Mouse (Mus musculus) c-Kit-positive CD71-positive TER-119-negative erythroid progenitor cells, embryonic 14.5 days (primary cell): ENCODE measurements around the gene Asic2.

Source experiments
- DNase-seq: peaks from one replicate; pipeline ENCODE4 v3.0.0-alpha.2; 2013; ENCODE audit warnings: low read depth

Asic2 gene

DNA sequence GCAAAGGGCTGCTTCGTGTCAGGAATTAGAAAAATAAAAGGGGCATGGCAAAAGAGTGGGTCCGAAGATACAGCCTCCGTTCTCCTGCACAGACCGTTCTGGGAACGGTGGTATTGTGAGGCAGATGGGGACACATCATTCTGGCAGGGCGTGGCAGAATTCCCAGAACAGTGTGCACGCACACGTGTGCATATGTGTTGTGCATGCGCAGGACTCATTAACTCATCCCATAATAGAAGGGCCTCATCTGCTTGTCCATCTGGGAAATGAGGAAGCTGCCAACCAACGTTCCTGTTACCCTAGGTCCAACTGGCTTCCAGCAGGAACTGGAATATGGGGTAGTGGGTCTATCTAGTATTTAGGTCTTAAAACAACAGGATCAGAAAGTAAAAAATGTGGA, 455.8 kb downstream of the Asic2 start:
- no peak for DNase-seq

- no peak for DNase-seq
Observed at GRCm38 (mm10) chr11:81511401-81511800, 456.9 kb downstream of the Asic2 start.

DNA sequence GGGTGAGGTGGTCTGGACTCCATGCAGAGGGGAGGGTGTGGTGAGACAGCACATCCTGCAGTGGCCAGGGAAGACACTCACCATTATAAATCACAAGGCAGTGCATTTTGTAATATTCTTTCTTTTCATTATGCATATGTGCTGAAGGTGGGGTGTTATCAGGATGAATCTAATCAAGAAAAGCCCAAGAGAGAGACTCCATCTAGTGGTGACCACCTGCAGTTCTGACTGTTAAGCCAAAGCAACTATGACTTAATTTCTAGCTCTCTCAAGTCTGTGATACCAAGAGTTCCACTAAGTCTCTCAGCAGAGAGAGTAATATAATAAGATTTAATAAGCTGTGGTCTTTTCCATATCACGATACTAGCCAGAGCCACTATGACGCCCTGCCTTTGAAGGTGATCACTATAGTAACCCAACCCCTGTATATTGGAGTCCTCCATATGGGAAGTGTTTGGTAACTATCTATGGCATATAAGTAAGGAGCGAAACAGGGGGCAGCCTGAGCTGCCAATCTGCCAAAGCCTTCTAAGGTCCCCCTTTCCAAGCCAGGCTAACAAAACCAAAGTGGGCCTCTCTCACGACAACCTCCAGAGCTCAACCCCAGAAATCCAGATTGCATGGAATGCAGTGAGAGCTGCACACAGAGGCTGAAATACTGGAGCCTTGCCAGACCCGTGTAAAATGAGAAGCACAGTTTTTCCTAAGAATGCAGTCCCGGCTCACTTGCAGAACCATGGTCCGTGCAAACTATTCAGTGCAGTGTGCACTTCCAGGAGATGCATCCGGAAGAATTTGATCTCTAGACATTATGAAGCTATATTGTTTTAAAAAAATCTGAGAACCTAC, 459.6 kb downstream of the Asic2 start:
- DNase-seq, result no peak

GRCm38 (mm10) chr11:81504791-81505430, 463.3 kb downstream of the Asic2 start:
- DNase-seq, result no peak

DNA sequence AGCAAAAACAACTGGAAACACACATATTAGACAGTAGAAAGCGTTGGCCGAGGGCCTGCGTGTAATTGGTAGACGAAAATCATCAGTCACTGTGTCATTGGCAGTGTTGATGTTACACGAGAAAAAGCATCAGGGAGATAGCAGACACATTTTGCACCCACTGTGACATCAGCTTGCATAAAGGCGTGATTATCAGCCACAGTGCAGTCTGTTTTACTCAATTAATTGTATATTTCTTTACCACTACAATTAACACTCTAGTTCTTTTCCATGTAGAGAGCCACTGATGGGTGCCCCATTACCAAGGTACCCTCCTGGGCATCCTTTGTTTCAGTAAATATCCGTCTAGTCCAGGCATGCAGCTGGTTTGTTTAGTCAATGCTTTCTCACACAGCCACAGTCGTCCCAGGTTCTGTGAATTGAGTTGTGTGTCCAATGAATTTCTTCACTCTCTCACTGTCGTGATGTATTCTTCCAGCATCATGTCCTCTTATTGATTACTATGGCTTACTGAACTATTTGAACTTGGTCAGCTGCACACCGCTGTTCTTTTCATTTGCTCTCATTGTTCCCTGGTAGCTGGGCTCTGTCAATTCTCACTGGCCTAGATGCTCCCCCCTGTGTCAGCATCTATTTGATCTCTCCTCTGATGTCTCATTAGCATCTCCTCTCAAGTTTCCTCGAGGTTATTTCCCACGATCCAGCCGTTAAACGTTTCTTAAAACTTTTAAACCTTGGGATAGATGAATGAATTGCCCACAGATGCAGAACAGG, 466.6 kb downstream of the Asic2 start:
- no peak for DNase-seq

- no peak for DNase-seq
Observed at GRCm38 (mm10) chr11:81498990-81499389, 469.3 kb downstream of the Asic2 start.

DNA sequence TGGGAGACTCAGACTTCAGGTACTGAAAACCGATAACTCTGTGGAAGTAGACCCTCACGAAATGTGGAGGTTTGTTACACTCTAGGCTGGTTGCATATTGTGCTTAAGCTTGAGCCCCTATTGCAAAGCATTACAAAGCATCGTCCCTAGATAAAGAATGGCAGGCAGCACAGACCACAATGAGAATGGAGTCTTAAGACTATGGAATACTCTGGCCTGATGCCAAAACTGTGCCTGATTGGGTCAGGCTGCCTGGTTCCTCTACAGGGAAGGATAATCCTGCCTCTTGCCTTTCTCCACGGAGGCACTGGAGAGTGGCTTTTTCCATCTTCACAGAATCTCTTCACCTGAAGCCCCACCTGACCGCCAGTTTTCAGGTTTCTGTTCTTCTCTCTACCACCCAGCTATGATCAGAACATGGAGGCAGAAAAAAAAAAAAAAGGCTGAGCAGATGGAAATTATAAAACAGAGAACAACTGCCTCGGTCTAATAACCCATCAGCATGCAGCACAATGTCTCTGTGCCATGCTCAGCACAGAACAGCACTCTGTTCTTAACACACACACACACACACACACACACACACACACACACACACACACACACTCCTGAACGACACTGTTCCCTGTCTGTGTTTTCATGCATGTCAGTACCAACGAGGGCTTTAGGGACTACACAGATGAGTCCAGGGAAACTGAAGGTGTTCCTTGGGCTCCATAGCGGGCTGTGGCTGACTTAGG, 470.4 kb downstream of the Asic2 start:
- no peak for DNase-seq

- no peak for DNase-seq
Observed at GRCm38 (mm10) chr11:81496446-81496845, 471.8 kb downstream of the Asic2 start.

DNA sequence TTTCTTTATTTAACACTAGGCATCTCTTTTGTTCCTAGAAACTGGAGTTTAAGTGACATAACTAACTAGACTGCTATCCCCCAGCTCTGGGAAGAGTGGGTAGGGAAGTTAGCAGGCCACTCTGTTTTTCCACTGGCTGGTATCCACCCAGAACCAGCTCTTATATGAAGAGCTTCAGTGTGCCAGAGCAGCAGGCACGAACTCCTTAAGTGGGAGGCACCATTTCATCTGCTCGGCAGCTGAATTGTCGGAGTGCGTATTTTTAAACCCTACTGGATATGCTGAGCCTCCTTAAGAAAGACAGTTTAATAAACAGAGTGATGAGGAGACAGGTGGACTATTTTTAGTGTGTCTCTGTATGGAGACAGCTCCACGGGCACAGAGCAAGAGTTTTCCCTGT, 475.9 kb downstream of the Asic2 start:
- no peak for DNase-seq

DNA sequence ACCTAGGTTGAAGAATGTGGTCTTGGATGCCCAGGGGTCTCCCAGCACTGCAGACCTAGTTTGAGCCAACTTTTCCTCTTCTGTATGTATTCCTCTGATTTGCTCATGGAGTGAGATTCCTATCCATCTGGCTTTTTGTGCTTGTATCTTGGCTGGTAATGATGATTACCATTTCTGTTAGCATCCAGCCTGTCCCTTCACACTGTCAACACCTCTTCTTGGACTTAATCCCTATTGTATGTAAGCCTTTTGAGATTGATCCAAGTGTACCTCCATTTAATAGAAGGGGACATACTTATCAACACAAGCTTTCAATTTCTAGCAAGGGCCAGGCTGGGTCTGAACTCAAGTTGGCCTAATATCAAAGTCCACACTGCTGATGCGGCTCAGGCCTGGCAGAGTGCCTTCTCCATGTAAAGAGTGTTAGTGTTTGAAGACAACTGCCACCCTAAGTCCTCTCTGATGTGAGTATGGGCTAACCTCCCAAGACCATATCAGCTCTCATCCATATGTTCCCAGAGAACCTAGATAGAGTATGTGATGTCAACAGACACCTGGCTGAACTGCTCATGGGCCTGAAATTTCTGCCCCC, 479.0 kb downstream of the Asic2 start:
- no peak for DNase-seq

DNA sequence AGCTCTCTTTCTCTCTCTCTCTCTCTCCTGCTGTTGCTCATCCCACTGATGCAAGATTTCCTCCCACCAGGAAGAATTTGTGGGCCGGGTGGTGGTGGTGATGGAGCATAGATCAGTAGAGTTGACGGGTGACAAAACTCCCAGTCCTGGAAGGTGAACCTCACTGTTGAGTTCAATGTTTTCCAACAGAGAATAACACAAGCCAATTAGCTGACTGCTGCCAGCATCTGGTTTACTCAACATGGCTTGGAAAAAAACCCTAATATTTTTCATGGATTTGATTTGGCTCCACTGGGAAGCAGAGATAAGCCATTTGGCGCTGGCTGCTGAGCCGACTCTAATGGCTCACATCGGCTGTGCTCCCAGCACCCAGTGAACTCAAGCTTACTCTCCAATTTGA, 479.6 kb downstream of the Asic2 start:
- DNase-seq, result no peak

DNA sequence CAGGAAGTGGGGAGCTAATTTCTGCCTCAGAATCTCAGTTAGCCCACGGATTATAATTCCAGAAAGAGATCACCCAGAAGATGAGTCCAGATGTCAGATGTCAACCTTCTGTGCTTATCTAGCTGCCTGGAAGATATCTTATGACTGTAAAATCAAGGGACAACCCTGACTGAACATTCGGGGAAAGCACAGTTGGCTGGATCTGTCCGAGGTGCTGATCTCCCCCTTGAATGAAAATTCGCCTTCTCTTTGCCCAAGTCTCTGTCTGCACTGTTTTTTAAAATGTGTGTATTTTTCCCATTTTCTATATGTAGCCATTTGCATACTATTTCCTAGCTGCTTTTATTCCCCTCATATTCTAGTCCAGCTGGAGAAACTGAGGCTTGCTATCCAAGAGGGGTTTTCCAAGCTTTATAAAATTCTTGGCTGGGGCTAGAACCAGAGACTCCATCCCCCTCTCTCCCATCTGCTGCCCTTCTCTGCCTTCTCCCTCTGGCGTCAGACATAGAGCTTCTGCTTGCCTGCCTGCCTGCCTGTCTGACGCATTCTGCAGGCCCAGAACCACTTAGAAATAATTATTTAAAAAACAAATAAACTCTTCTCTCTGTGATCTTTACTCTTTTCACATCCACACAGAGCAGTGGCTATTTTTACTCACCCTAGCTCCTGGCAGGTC, 481.9 kb downstream of the Asic2 start:
- DNase-seq, result no peak

DNA sequence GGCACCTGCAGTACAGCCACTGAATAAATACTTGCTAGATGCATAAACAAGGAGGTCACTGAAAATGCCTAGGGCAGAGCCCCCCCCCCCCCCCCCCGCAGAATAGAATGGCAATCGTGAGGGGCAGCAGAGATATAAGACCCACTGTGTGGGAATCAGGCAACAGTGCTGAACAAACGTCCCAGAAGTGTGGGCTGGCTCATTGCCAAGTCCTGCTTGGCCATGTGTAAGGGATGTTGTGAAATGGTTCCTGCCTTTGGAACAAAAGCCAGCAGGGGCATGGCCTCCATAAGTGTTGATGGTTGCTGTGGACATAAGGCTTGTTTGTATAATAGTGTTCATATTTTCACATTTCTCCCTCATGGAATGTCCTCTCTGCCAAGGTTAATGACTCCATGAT, 487.1 kb downstream of the Asic2 start:
- DNase-seq, result no peak

- DNase-seq, result no peak
Observed at GRCm38 (mm10) chr11:81476231-81476630, 492.0 kb downstream of the Asic2 start.

DNA sequence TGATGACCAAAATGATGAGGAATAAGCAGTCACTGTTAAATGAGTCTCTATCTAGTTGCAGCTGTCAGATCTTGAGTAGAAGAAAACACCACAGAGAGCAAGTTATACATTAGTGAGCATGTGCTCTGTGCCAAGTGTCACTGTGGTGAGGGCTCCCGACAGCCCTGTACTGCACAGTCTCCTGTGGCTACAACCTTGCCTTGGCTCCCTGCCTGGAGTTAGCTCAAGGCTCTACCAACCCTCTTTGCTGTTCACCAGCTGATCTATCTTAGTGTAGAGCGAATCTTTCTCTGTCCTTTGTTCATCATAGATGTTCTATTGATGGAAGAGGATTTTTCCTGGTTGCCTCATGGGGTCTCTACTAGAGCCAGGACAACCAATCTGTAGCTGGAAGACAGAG, 494.1 kb downstream of the Asic2 start:
- no peak for DNase-seq

DNA sequence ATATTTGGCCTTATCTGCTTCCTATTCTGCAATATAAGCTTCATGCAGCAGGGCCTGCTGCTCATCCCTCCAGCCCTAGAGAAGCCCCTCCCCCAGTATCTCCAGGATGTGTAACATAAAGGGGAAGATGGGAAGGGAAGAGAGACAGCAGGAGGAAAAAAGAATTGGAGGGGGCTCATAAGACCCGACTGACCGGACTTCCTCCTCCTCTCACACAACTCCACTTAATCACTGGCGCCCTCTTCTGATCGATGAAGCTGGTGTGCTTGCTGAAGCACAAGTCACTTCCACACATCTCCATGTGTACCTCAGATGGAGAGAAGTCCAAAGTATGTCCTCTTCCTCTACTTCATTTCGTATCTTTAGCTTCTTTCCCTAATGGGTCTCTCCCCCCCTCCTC, 506.1 kb downstream of the Asic2 start:
- no peak for DNase-seq

DNA sequence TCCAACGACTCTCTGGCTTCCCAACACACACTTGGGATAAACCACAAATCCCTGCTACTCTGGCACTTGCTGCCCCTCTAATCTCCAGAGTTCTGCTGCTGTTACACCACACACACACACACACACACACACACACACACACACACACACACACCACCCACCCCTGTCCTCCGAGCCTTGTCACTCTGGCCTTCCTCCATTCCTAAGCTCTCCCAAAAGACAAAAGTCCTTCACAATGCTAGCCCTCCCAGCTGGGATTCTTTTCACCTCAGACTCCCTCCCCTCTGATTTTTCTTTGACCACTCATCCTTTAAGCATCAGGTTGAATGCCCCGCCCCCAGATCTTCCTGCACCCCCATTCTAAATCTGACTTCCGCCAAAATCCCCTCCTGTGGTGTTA, 506.5 kb downstream of the Asic2 start:
- no peak for DNase-seq

DNA sequence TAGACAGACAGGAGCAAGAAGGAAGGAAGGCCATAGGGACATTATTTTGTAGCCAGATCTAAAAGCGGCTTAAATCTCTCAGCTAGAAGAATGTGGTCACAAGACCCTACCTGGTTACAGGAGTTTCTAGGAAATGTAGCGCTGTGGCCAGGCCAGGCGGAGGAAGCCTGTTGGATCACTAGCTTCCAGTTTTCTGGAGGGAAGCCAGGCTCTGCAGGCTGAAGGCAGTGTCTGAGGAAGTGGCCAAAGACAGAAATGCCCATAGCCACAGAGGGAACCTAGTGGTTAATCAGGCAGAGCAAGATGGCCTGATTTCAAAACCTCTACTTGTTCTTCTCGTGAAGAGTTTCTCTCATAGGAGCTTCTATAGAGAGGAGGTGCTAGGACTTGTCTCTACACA, 513.3 kb downstream of the Asic2 start:
- DNase-seq, result no peak

DNA sequence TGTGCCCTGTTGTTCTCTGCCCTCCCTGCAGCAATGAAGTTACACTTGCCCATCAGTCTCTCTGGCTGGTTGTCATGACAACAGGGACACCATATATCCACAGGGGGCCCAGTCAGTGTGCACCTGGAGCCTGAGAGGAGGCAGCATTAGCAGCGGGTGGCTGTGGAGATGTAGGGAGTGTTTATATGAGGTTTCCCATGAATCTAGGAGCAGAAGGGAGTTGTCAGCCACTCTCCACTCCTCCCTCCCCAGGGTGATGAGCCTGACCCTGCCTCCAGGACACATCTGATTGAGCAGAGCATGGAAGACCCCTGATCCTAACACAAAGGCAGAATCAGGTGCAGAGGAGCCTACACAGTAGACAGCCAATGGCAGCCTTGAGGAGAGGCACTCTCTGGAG, 514.1 kb downstream of the Asic2 start:
- DNase-seq, result no peak

- DNase-seq, result no peak
Observed at GRCm38 (mm10) chr11:81449271-81449705, 519.0 kb downstream of the Asic2 start.

DNA sequence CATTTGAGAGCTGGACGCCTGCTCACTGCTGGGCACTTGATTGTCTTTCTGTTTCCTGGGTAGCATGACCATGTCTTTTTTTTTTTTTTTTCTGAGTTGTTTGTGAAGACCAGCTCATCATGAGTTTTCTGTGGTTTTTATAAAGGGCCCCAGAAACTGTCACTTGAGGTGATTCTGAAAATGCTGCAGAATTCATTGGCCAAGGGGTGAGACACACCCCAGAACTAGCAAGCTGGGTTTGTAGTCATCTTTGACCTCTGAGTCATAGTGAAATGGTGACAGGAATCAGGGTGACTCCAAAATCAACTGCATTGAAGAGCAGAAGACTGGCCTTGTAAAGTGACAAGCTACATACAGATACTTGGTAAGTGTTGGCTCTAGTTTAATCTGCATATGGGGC, 521.9 kb downstream of the Asic2 start:
- no peak for DNase-seq
